Mouse (Mus musculus) hindbrain, embryonic 15.5 days (tissue): Measurements from ENCODE around the gene Coro2b. TPM values are rescaled to one million over a fixed set of nuclear protein-coding genes. Genes with fewer than 3 reads are reported as not detected.
A peak's percentile ranks its signal among the peaks of the same experiment; 100 is the strongest.
"Not testable (repeated sequence)": the region's sequence is repeated elsewhere in the genome, so short reads cannot be mapped to it uniquely, and the experiment has no call there.

ENCODE experiments used
- ATAC-seq: fragments of 200-750 bp; cut with Nextera tagmentation; 2 replicates; pipeline ENCODE4 v1.8.0; 2017; ENCODE audit warnings: low read depth, moderate number of reproducible peaks, moderate TSS enrichment; ENCODE audit not compliant: low FRiP score
- H3K27ac ChIP-seq: fragments of 300-500 bp; sonication (generic); replicated peaks from 2 replicates; pipeline ENCODE4 v1.5.1; 2015; ENCODE audit warnings: mild to moderate bottlenecking, inconsistent platforms
- H3K27me3 ChIP-seq: fragments of 300-500 bp; sonication (generic); 2 replicates; pipeline ENCODE4 v1.6.1; 2015; ENCODE audit warnings: control low read depth, inconsistent platforms
- H3K36me3 ChIP-seq: fragments of 300-500 bp; sonication (generic); 2 replicates; pipeline ENCODE4 v1.6.1; 2015; ENCODE audit warnings: control low read depth, inconsistent platforms
- H3K4me1 ChIP-seq: fragments of 300-500 bp; sonication (generic); replicated peaks from 2 replicates; pipeline ENCODE4 v1.6.1; 2015; ENCODE audit warnings: control low read depth, inconsistent platforms
- H3K4me2 ChIP-seq: fragments of 300-500 bp; sonication (generic); 2 replicates; pipeline ENCODE4 v1.6.1; 2015; ENCODE audit warnings: moderate library complexity, mild to moderate bottlenecking, inconsistent platforms
- H3K4me3 ChIP-seq: fragments of 300-500 bp; sonication (generic); 2 replicates; pipeline ENCODE4 v1.5.1; 2015; ENCODE audit warnings: mild to moderate bottlenecking, inconsistent platforms
- H3K9ac ChIP-seq: fragments of 300-500 bp; sonication (generic); 2 replicates; pipeline ENCODE4 v1.6.1; 2015; ENCODE audit warnings: inconsistent platforms
- H3K9me3 ChIP-seq: fragments of 300-500 bp; sonication (generic); 2 replicates; pipeline ENCODE4 v1.6.1; 2016; ENCODE audit warnings: control low read depth, inconsistent platforms
- WGBS: fragments of 180-500 bp; shearing (Covaris S2); methylation state at CpG from one replicate; pipeline ENCODE4 v1.1.7; 2015; 5-methylcytosine and 5-hydroxymethylcytosine counted together
- polyA plus RNA-seq: library from polyadenylated mRNA; unstranded; fragments of >200 nt; fragmentation: Nextera tagmentation; extraction: Ambion mirVana; gene quantifications from 2 replicates; pipeline ENCODE4 v1.2.1, GENCODE M21; 2015

Coro2b gene
- polyA plus RNA-seq, 1 experiment from 2014 or later, result 48.3 TPM

DNA sequence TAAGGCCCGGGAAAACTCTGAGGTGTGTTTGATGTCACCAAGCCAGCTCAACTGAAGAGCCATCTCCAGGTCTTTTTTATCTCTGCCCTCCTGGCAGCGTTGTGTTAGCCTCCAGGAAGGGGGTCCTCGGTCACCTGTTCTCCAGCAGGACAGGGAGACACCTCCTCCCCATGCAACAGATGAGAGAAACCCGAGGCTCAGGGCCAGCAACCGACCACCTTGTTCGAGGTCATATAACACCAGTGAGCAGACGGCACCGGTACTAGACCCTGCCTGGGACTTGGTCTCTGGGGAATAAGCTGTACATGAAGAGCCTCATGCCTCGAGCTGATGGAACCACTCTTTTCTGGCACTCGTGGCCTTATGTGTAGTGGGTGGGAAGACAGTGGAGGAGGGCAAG lies 72.1 kb downstream of the Coro2b start:
- H3K27ac ChIP-seq, result no peak overlapping the region
- H3K4me2 ChIP-seq, result no peak overlapping the region
- WGBS, result 81% methylated on average over 10 of the region's 10 CpGs
- H3K4me1 ChIP-seq, result peaks cover 23% of the 10 kb centered on the region
- no peak for ATAC-seq
- no peak overlapping the region for H3K9ac ChIP-seq
- H3K4me3 ChIP-seq, result no peak overlapping the region
- no peaks in the 10 kb centered on the region for H3K27me3 ChIP-seq
- no peaks in the 10 kb centered on the region for H3K9me3 ChIP-seq
- H3K36me3 ChIP-seq, result no peaks in the 10 kb centered on the region

DNA sequence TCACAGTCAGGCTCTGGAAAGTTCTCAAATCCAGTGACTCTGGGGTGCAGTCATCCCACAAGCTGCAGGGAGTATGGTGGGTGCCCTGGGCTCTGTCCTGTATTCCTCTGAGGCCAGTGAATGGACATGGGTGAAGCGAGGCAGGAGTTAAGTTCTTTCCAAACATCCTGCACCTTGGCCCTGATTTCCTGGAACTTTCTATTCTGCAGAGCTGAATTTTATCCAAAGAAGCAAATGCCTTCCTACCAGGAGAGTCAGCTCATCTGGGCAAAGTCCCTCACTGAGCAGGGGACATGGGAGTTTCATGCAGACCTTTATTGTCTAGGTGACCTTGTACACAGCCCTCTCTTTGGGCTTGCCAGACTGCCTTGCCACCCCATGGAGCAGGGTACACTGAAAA lies 75.1 kb downstream of the Coro2b start:
- no peaks in the 10 kb centered on the region for H3K4me1 ChIP-seq
- H3K27me3 ChIP-seq, result no peaks in the 10 kb centered on the region
- no peaks in the 10 kb centered on the region for H3K36me3 ChIP-seq
- no peak overlapping the region for H3K4me2 ChIP-seq
- no peaks in the 10 kb centered on the region for H3K9me3 ChIP-seq
- WGBS, result 93% methylated on average over 1 of the region's 1 CpGs
- H3K9ac ChIP-seq, result no peak overlapping the region
- no peak for ATAC-seq
- H3K27ac ChIP-seq, result no peak overlapping the region; the same call in 1 of the 2 replicates
- H3K4me3 ChIP-seq, result no peak overlapping the region

DNA sequence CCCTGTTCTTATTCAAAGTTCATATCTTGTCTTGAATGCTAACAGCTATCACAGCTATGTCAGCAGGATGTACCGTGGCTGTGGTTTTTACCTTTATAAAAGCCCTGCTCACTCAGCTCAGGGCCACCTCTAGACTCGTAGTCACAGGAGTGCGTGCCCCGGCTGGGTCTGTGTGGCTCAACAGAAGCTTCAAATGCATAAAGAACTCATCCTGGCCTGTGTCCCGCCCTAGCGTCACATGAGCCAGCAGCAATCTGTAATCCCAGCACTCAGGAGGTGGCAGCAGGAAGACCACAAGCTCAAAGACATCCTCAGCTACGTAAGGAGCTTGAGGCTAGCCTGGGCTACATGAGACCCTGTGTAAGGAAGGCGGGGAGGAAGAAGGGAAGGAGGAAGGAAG lies 75.7 kb downstream of the Coro2b start:
- Histone ChIP-seq H3K27ac (no peak overlapping the region), H3K36me3 (no peaks in the 10 kb centered on the region), H3K9ac (no peak overlapping the region), H3K9me3 (no peaks in the 10 kb centered on the region), H3K27me3 (no peaks in the 10 kb centered on the region), H3K4me1 (peaks cover 1% of the 10 kb centered on the region), H3K4me2 (no peak overlapping the region), H3K4me3 (no peak overlapping the region)
- ATAC-seq, result no peak
- WGBS, result 81% methylated on average over 8 of the region's 8 CpGs

DNA sequence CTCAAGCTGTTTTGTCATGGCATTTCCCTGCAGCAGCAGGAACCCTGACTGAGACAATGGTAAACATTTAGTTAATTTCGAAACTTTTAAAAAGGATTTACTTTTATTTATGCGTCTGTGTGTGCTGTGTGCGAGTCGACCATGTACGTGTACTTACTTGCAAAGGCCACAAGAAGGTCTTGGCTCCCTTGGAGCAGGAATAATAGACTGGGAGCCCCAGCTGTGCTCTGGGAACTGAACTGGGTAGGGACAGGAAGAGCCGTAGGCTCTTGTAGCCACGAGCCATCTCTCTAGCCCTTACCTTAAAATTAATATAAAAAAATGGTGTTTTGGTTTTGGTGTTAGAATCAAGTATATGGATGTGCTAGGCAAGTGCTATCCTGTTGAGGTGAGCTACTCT lies 76.8 kb downstream of the Coro2b start:
- no peaks in the 10 kb centered on the region for H3K36me3 ChIP-seq
- H3K4me3 ChIP-seq, result no peak overlapping the region
- no peak for ATAC-seq
- no peak overlapping the region for H3K27ac ChIP-seq
- H3K4me1 ChIP-seq, result peaks cover 11% of the 10 kb centered on the region
- H3K9me3 ChIP-seq, result no peaks in the 10 kb centered on the region
- 70% methylated on average over 7 of the region's 7 CpGs for WGBS
- no peak overlapping the region for H3K9ac ChIP-seq
- no peaks in the 10 kb centered on the region for H3K27me3 ChIP-seq
- no peak overlapping the region for H3K4me2 ChIP-seq

DNA sequence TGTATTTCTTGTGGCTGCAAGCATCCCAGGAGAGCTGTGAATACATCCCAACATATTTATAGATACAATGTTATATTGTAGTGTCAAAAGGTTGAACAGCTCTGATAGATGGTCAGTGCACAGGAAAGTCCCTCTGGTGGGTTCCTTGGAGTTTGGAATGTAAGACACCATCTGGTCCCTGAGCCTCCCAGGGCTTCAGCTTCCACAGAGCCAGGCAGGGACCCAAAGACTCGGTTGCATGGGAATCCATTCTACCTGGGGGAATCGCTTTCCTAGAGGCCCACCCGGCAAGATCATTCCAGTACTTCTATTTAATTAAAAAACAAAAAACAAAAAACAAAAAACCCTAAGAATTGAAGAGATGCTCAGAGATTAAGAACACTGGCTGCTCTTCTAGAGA lies 78.4 kb downstream of the Coro2b start:
- 85% methylated on average over 3 of the region's 3 CpGs for WGBS
- H3K27ac ChIP-seq, result no peak overlapping the region
- peaks cover 12% of the 10 kb centered on the region for H3K4me1 ChIP-seq
- H3K27me3 ChIP-seq, result no peaks in the 10 kb centered on the region
- no peak overlapping the region for H3K9ac ChIP-seq
- H3K4me2 ChIP-seq, result no peak overlapping the region
- H3K36me3 ChIP-seq, result 0 out of 2 replicates have a peak, but pooled peaks cover 6% of the 10 kb centered on the region
- no peaks in the 10 kb centered on the region for H3K9me3 ChIP-seq
- no peak overlapping the region for H3K4me3 ChIP-seq
- no peak for ATAC-seq

DNA sequence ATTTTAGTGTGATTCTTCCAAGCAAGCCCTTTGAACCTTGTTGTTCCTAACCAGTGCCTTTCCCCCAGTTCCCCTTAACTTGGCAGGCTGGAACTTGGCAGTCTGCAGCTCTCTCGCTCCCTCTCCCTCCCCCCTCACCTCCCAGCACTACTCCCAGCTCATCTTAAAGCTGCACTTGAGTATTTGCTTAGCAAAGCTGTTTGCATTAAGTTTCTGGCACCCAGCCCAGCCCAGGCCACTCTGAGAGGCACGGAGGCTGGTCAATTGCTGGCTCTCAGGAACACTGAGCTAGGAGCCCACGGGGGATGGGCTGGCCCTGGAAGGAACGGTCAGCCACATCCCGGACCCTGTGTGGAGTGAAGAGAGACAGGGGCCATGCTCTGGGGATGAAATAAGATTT lies 80.8 kb downstream of the Coro2b start:
- H3K4me1 ChIP-seq, result peaks cover 18% of the 10 kb centered on the region
- no peak overlapping the region for H3K4me2 ChIP-seq
- 30% methylated on average over 5 of the region's 5 CpGs for WGBS
- H3K27ac ChIP-seq, result peak overlapping the region; percentile 70
- peaks cover 11% of the 10 kb centered on the region; the same call in 1 of the 2 replicates for H3K36me3 ChIP-seq
- ATAC-seq, result peak; percentile 77
- H3K9ac ChIP-seq, result no peak overlapping the region
- H3K27me3 ChIP-seq, result no peaks in the 10 kb centered on the region
- H3K9me3 ChIP-seq, result no peaks in the 10 kb centered on the region
- H3K4me3 ChIP-seq, result no peak overlapping the region

DNA sequence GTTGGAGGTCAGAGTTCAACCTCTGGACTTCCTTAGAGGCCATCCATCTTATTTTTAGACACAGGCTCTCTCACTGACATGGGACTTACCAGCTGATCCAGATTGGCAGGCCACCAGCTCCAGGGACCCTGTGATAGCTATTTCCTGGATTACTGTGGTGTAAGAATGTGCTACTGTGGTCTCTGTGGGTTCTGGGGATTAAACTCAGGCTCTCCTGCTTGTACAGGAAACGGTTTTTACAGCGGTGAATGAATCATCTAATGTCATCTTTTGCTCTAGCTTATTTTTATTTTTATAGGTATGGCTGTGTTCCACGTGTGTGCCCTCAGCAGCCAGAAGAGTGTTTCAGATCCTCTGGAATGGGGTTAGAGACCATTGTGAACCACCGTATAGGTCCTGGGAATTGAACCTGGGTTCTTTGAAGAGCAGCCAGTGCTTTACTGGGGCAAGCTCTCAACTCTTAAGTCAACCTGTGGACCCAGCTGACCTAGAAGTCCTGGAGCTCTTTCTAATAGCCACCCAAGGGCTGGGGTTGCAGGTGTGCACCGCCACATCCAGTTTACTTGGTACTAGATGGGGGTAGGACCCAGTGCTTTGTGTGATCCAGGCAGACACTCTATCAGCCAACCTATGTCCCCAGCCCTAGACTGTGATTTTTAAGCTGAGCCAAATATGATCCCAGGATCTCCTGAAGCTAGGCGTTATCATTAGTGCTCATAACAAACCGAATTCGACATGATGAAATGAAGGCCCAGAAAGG lies 81.5 kb downstream of the Coro2b start:
- Histone ChIP-seq H3K9ac (no peak overlapping the region), H3K4me1 (peaks cover 18% of the 10 kb centered on the region), H3K36me3 (peaks cover 11% of the 10 kb centered on the region; the same call in 1 of the 2 replicates)

DNA sequence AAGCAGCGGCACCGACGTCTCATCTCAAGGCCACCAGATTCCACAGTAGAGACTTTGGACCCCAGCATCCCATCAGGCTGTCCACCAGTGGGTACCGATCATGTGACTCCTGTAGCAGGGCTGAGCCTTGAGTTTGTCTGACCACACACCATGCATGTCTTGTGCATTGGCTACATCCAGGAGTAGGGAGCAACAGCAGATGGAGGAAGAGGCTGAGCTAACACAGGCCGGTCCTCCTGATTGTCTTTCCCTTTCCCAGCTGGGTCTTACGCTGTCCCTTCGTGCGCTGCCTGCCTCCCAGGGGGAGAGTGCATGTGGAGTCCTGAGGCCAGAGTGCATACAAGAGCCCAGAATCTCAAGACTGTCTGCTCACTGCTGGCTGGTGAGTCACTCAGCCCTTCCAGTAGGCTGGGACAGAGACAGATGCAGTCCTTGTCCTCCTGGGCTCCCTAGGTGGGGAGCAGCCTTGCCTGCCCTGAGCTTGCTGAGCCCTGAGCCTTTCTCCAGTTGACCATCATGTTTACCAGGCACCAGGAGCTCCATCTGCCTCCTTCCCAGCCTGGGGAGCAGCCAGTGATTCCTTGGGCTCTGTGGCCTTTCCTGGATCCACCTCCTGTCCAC lies 84.4 kb downstream of the Coro2b start:
- peaks cover 18% of the 10 kb centered on the region for H3K4me1 ChIP-seq
- 91% methylated on average over 8 of the region's 8 CpGs for WGBS

More for the DNA sequence above, 81.5 kb downstream of the Coro2b start:
- Histone ChIP-seq H3K27me3 (no peaks in the 10 kb centered on the region), H3K4me2 (no peak overlapping the region), H3K27ac (peak overlapping the region; percentile 70), H3K9me3 (no peaks in the 10 kb centered on the region), H3K4me3 (no peak overlapping the region)
- ATAC-seq, result no peak
- WGBS, result 81% methylated on average over 8 of the region's 8 CpGs

DNA sequence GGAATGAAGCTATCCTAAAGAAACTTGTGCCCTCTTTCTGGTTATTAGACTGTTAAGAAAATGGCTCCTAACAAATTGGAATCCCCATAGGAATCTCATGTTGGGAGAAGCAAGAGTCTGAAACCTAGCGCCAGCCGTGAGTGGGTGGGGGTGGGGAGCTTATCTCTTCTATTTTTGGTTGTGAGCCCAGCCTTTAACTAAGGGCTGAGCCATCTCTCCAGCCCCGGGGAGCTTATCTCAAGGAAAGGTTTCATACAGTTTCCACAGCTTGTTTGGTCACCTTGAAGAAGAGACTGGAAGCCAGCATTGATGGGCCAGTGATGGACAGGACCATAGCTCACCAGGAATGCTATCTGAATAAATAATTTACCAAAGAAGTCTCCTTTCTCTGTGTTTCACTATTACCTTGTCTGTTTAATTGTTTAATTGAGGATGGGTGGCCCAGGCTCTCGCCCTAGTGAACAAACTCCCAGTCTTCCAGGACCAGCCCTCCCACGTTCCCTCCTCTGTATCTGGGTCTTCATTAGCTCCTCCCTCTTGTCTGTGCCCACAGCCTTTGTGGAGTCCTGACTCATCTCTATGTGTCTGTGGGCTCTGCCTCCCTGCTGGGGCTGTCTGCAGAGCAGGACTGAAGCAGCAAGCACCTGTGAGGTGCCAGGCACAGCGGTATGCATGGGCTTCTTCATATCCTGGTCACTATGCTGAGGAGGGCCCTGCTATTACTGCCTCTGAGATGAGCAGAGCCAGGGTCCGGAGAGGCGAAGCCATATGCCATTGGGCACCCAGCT lies 85.1 kb downstream of the Coro2b start:
- 79% methylated on average over 8 of the region's 8 CpGs for WGBS
- no peak overlapping the region for H3K4me2 ChIP-seq
- H3K27ac ChIP-seq, result no peak overlapping the region; the same call in 1 of the 2 replicates
- peaks cover 11% of the 10 kb centered on the region; the same call in 1 of the 2 replicates for H3K36me3 ChIP-seq
- 0 out of 2 replicates have a peak, but pooled peaks have one; percentile 21 for ATAC-seq
- H3K9ac ChIP-seq, result no peak overlapping the region
- H3K4me1 ChIP-seq, result peaks cover 18% of the 10 kb centered on the region
- H3K4me3 ChIP-seq, result no peak overlapping the region
- H3K27me3 ChIP-seq, result no peaks in the 10 kb centered on the region
- H3K9me3 ChIP-seq, result no peaks in the 10 kb centered on the region

More for the DNA sequence above, 84.4 kb downstream of the Coro2b start:
- ATAC-seq, result no peak
- Histone ChIP-seq H3K4me3 (no peak overlapping the region), H3K4me2 (no peak overlapping the region), H3K27ac (no peak overlapping the region), H3K27me3 (no peaks in the 10 kb centered on the region), H3K9ac (no peak overlapping the region), H3K36me3 (peaks cover 11% of the 10 kb centered on the region; the same call in 1 of the 2 replicates), H3K9me3 (no peaks in the 10 kb centered on the region)

DNA sequence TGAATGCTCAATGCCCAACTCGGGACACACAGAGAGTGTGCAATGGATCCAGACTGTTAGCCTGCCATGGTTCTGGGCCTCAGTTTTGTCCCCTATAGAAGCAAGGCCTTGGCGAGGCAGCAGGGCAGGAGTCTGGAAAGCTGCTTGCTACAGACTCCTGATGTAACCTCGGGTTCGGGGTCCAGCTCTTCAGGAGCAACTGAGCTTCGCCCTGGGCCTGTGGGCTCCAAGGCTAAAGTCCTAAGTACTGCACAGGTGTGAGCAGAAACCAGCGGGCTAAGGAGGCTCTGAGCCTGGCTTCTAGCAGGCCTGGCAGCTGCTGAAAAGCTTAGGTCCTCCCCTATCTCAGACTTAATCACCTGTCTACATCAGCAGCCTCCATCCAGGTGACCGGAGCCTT lies 86.0 kb downstream of the Coro2b start:
- H3K9ac ChIP-seq, result no peak overlapping the region
- peaks cover 11% of the 10 kb centered on the region; the same call in 1 of the 2 replicates for H3K36me3 ChIP-seq
- peaks cover 14% of the 10 kb centered on the region for H3K4me1 ChIP-seq
- no peaks in the 10 kb centered on the region for H3K9me3 ChIP-seq
- 84% methylated on average over 7 of the region's 7 CpGs for WGBS
- ATAC-seq, result no peak
- no peak overlapping the region for H3K27ac ChIP-seq
- no peak overlapping the region for H3K4me2 ChIP-seq
- H3K4me3 ChIP-seq, result no peak overlapping the region
- H3K27me3 ChIP-seq, result no peaks in the 10 kb centered on the region

DNA sequence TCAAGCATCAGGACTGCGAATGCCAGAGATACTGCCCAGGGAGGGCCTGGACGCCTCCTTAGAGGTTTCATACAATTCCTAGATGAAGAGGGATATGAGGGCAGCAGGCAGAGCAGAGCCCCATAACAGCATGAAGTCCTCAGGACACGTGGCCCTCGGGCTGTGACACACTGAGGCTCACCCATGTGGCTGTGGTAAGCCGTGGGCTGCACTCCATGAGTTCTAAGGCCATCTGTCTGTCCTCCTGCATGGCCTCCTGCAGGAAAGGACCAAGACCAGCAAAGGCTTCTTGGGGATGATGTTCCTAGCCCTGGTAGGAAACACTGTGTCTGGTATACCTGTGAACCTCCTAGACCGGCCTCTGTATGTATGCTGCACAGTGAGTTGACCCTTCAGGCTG lies 86.5 kb downstream of the Coro2b start:
- Histone ChIP-seq H3K27ac (no peak overlapping the region), H3K9me3 (no peaks in the 10 kb centered on the region), H3K27me3 (no peaks in the 10 kb centered on the region), H3K4me2 (no peak overlapping the region), H3K4me1 (peaks cover 9% of the 10 kb centered on the region), H3K36me3 (peaks cover 11% of the 10 kb centered on the region; the same call in 1 of the 2 replicates), H3K9ac (no peak overlapping the region), H3K4me3 (no peak overlapping the region)
- no peak for ATAC-seq
- WGBS, result 86% methylated on average over 6 of the region's 6 CpGs

DNA sequence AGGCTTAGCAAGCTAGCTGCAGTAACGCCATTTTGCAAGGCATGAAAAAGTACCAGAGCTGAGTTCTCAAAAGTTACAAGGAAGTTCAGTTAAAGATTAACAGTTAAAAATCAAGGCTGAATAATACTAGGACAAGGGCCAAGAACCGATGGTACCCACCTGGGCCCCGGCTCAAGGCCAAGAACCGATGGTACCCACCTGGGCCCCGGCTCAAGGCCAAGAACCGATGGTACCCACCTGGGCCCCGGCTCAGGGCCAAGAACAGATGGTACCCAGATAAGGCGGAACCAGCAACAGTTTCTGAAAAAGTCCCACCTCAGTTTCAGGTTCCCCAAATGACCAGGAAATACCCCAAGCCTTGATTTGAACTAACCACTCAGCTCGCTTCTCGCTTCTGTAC lies 89.5 kb downstream of the Coro2b start:
- H3K9me3 ChIP-seq, H3K4me3 ChIP-seq, H3K4me1 ChIP-seq, ATAC-seq, H3K27ac ChIP-seq, H3K4me2 ChIP-seq, H3K27me3 ChIP-seq, H3K36me3 ChIP-seq, H3K9ac ChIP-seq: not testable (repeated sequence)
- 100% methylated on average over 6 of the region's 10 CpGs for WGBS
